Mouse (Mus musculus) lung, embryonic 14.5 days (tissue): Measurements from ENCODE around the gene Slc2a12. TPM values are rescaled to one million over a fixed set of nuclear protein-coding genes. Genes with fewer than 3 reads are reported as not detected.

Source experiments
- ATAC-seq: fragments of 200-750 bp; cut with Nextera tagmentation; 2 replicates; pipeline ENCODE4 v1.8.0; 2017; ENCODE audit warnings: mild to moderate bottlenecking, moderate TSS enrichment, moderate library complexity; ENCODE audit not compliant: insufficient read depth
- DNase-seq: peaks from one replicate; pipeline ENCODE4 v3.0.0-alpha.2; 2015
- H3K27ac ChIP-seq: fragments of 300-500 bp; sonication (generic); 2 replicates; pipeline ENCODE4 v1.5.1; 2014; ENCODE audit warnings: low read depth, mild to moderate bottlenecking, moderate library complexity
- H3K27me3 ChIP-seq: fragments of 300-500 bp; sonication (generic); 2 replicates; pipeline ENCODE4 v1.6.1; 2014; ENCODE audit warnings: low read length, control low read depth; ENCODE audit not compliant: insufficient read depth
- H3K36me3 ChIP-seq: fragments of 300-500 bp; sonication (generic); 2 replicates; pipeline ENCODE4 v1.6.1; 2014; ENCODE audit warnings: control low read depth; ENCODE audit not compliant: insufficient read depth
- H3K4me1 ChIP-seq: fragments of 300-500 bp; sonication (generic); 2 replicates; pipeline ENCODE4 v1.6.1; 2014; ENCODE audit warnings: antibody characterized with exemption, control low read depth; ENCODE audit not compliant: insufficient read depth
- H3K4me2 ChIP-seq: fragments of 300-500 bp; sonication (generic); 2 replicates; pipeline ENCODE4 v1.6.1; 2014; ENCODE audit warnings: mild to moderate bottlenecking
- H3K4me3 ChIP-seq: fragments of 300-500 bp; sonication (generic); 2 replicates; pipeline ENCODE4 v1.5.1; 2014; ENCODE audit warnings: low read depth, low read length
- H3K9ac ChIP-seq: fragments of 300-500 bp; sonication (generic); 2 replicates; pipeline ENCODE4 v1.6.1; 2014
- H3K9me3 ChIP-seq: fragments of 300-500 bp; sonication (generic); 2 replicates; pipeline ENCODE4 v1.6.1; 2016; ENCODE audit warnings: low read depth, low read length, control low read depth
- CTCF ChIP-seq: IDR thresholded peaks from 2 replicates; pipeline ENCODE4 v1.5.1; 2016; ENCODE audit warnings: antibody characterized with exemption, low read depth
- WGBS: fragments of 180-500 bp; shearing (Covaris S2); extraction: QIAGEN DNeasy Blood & Tissue Kit; methylation state at CpG from one replicate; pipeline ENCODE4 v1.1.7; 2014; 5-methylcytosine and 5-hydroxymethylcytosine counted together
- polyA plus RNA-seq: library from polyadenylated mRNA; unstranded; fragments of >200 nt; fragmentation: Nextera tagmentation; extraction: Ambion mirVana; gene quantifications from 2 replicates; pipeline ENCODE4 v1.2.1, GENCODE M21; 2014

The Slc2a12 gene
- polyA plus RNA-seq: 1.1 and 1.3 TPM in 2 replicates

GRCm38 (mm10) chr10:22644853-22645491 lies at the start of gene Slc2a12:
Gene Slc2a12 (plus strand): TSS chr10:22645011.
- Histone ChIP-seq H3K4me3 (peak within 1 kb of the TSS; percentile 50), H3K36me3 (no peaks in the 10 kb centered on the region), H3K9ac (peak within 1 kb of the TSS; percentile 50), H3K27me3 (no peaks in the 10 kb centered on the region), H3K4me1 (peaks cover 4% of the 10 kb centered on the region; the same call in 1 of the 2 replicates), H3K27ac (peak within 1 kb of the TSS; percentile 75), H3K9me3 (no peaks in the 10 kb centered on the region; the same call in 1 of the 2 replicates), H3K4me2 (peak within 1 kb of the TSS; percentile 73)
- 2% methylated on average over 40 of the region's 40 CpGs for WGBS
- peak; percentile 49 for TF ChIP-seq CTCF
- peak; percentile 81 for DNase-seq
- peak; percentile 88 for ATAC-seq

GRCm38 (mm10) chr10:22598908-22599480 lies 45.8 kb upstream of the Slc2a12 start:
- DNase-seq (no peak), ATAC-seq (no peak)
- no peak overlapping the region for H3K9ac ChIP-seq
- H3K36me3 ChIP-seq: no peaks in the 10 kb centered on the region
- H3K27me3 ChIP-seq: no peaks in the 10 kb centered on the region
- 89% methylated on average over 8 of the region's 8 CpGs for WGBS
- no peaks in the 10 kb centered on the region for H3K9me3 ChIP-seq
- TF ChIP-seq CTCF: no peak
- H3K27ac ChIP-seq: no peak overlapping the region
- H3K4me3 ChIP-seq: no peak overlapping the region
- no peaks in the 10 kb centered on the region for H3K4me1 ChIP-seq
- no peak overlapping the region for H3K4me2 ChIP-seq

GRCm38 (mm10) chr10:22601046-22601445 lies 43.8 kb upstream of the Slc2a12 start:
- no peak overlapping the region for H3K9ac ChIP-seq
- WGBS: 78% methylated on average over 6 of the region's 6 CpGs

GRCm38 (mm10) chr10:22604801-22605200 lies 40.0 kb upstream of the Slc2a12 start:
- Histone ChIP-seq H3K27ac (no peak overlapping the region), H3K36me3 (no peaks in the 10 kb centered on the region), H3K4me2 (no peak overlapping the region), H3K9me3 (no peaks in the 10 kb centered on the region), H3K9ac (no peak overlapping the region), H3K27me3 (no peaks in the 10 kb centered on the region), H3K4me3 (no peak overlapping the region), H3K4me1 (0 out of 2 replicates have a peak, but pooled peaks cover 3% of the 10 kb centered on the region)
- TF ChIP-seq CTCF: no peak
- ATAC-seq (no peak), DNase-seq (no peak)
- 59% methylated on average over 2 of the region's 2 CpGs for WGBS

More at GRCm38 (mm10) chr10:22601046-22601445, 43.8 kb upstream of the Slc2a12 start:
- Histone ChIP-seq H3K4me2 (no peak overlapping the region), H3K9me3 (no peaks in the 10 kb centered on the region), H3K27ac (no peak overlapping the region), H3K27me3 (no peaks in the 10 kb centered on the region), H3K36me3 (no peaks in the 10 kb centered on the region), H3K4me1 (no peaks in the 10 kb centered on the region), H3K4me3 (no peak overlapping the region)
- TF ChIP-seq CTCF: no peak
- ATAC-seq: no peak
- no peak for DNase-seq

- Histone ChIP-seq H3K9me3 (no peaks in the 10 kb centered on the region), H3K4me1 (0 out of 2 replicates have a peak, but pooled peaks cover 3% of the 10 kb centered on the region), H3K4me2 (no peak overlapping the region), H3K9ac (no peak overlapping the region), H3K36me3 (no peaks in the 10 kb centered on the region), H3K4me3 (no peak overlapping the region), H3K27ac (no peak overlapping the region), H3K27me3 (no peaks in the 10 kb centered on the region)
- 76% methylated on average over 5 of the region's 5 CpGs for WGBS
- DNase-seq: no peak
- no peak for TF ChIP-seq CTCF
- ATAC-seq: no peak
Measured at GRCm38 (mm10) chr10:22608273-22608672, 36.5 kb upstream of the Slc2a12 start.

GRCm38 (mm10) chr10:22608799-22609357 lies 35.9 kb upstream of the Slc2a12 start:
- H3K27me3 ChIP-seq: no peaks in the 10 kb centered on the region

GRCm38 (mm10) chr10:22613301-22613700 lies 31.5 kb upstream of the Slc2a12 start:
- Histone ChIP-seq H3K27ac (no peak overlapping the region), H3K27me3 (no peaks in the 10 kb centered on the region), H3K36me3 (no peaks in the 10 kb centered on the region), H3K4me1 (0 out of 2 replicates have a peak, but pooled peaks cover 3% of the 10 kb centered on the region), H3K9ac (no peak overlapping the region), H3K9me3 (no peaks in the 10 kb centered on the region), H3K4me3 (no peak overlapping the region), H3K4me2 (no peak overlapping the region)
- TF ChIP-seq CTCF: no peak
- no peak for DNase-seq
- 85% methylated on average over 5 of the region's 5 CpGs for WGBS
- ATAC-seq: no peak

More at GRCm38 (mm10) chr10:22608799-22609357, 35.9 kb upstream of the Slc2a12 start:
- no peak for TF ChIP-seq CTCF
- DNase-seq (peak; percentile 56), ATAC-seq (no peak; the same call in 1 of the 2 replicates)
- Histone ChIP-seq H3K4me2 (peak overlapping the region; percentile 53), H3K27ac (no peak overlapping the region), H3K9me3 (no peaks in the 10 kb centered on the region), H3K4me1 (0 out of 2 replicates have a peak, but pooled peaks cover 3% of the 10 kb centered on the region), H3K4me3 (0 out of 2 replicates have a peak overlapping the region, but pooled peaks have one; percentile 6), H3K36me3 (no peaks in the 10 kb centered on the region), H3K9ac (peak overlapping the region; percentile 30; the same call in 1 of the 2 replicates)
- WGBS: 5% methylated on average over 11 of the region's 11 CpGs
